Mouse (Mus musculus): ENCODE data around the gene Nostrin. TPM values are rescaled to one million over a fixed set of nuclear protein-coding genes. Genes with fewer than 3 reads are reported as not detected.
A peak's percentile ranks its signal among the peaks of the same experiment; 100 is the strongest.

Nostrin gene
- total RNA-seq (2021) (1 to 10 TPM; 5.9 to 6.7 TPM), polyA plus RNA-seq (2012; rRNA removed) (1.4 and 3.1 TPM in 2 replicates)
- long read RNA-seq, transcript Nostrin-201 (16 exons, 1,808 nt) = major isoform, 6 of 6 reads
- long read RNA-seq, partial matches to known transcripts = 0 of 6 reads
- long read RNA-seq, other reads (novel, unspliced or antisense) = 0 of 6 reads

DNA sequence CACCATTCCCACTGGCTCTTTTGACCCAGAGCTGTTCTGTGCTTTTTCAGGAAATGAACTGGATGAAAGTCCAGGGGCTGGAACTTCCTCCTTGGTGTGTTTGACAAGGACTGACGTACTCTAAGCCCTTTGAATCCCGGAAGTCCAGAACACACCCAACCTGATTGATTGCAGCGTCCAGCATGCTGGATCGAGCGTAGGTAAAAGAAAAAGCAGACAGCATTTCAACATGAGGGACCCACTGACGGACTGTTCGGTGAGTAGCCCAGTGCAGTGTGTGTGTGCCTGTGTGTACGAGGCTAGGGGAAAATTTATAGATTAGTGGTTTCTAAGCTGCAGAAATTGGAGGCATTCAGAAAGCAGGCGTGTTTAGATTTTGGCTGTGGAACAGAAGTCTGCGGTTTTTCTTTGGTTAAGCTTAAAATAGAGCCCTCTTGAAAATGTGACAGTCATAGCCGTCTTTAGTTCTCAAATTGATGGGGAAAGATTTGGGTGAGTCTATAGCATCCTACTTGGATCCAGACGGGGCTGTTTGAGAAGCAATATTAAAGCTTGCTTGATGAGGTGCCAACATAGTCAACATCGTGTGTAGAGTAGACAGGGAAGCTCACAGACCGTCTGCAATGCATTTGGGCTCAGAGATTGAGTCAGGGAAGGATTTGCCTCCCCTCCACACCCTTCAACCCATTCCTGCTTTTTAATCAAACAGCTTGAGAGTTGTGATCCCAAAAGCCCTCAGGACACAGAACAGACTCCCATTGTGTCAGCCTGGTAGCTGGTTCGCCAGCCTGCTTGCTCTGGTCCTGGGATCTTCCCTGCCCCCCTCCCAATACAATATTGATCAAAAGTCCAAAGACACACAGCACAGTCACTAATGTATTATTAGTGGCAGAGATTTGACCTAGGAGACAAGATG lies at the start of gene Nostrin:
Nostrin (plus strand) TSS at position 140 of the 916 bp plus-strand sequence.
- H3K4me3 ChIP-seq = peak within 1 kb of the TSS; percentile 50
- intact Hi-C loops (cut with DNase I) = no loop called here
- DNase-seq = peak; percentile 39 to 50
- peak within 1 kb of the TSS; percentile 33 for H3K9ac ChIP-seq (ENCODE audit: low read depth, low read length)
- peaks cover 4% of the 10 kb centered on the region for H3K36me3 ChIP-seq (ENCODE audit: control insufficient read depth, insufficient read depth, low read length)
- H3K27me3 ChIP-seq (ENCODE audit: control insufficient read depth, insufficient read depth, low read length) = no peaks in the 10 kb centered on the region
- no peaks in the 10 kb centered on the region for H3K79me2 ChIP-seq (replicated peaks; ENCODE audit: control insufficient read depth, insufficient read depth, low read length)
- TF ChIP-seq CTCF (IDR thresholded peaks at IDR 0.05) = no peak
- peak; percentile 55; the same call in 1 of the 2 replicates for TF ChIP-seq POLR2A (IDR thresholded peaks at IDR 0.05; ENCODE audit: insufficient read depth, low read depth, low read length)
- TF ChIP-seq EP300 (IDR thresholded peaks at IDR 0.05; ENCODE audit: insufficient read depth, low read depth, low read length) = 0 out of 2 replicates have a peak, but pooled peaks have one; percentile 33
- WGBS = 30% methylated on average over 15 of the region's 15 CpGs
- peak within 1 kb of the TSS; percentile 42 for H3K27ac ChIP-seq
- H3K4me1 ChIP-seq (ENCODE audit: control insufficient read depth, insufficient read depth, low read length) = peaks cover 12% of the 10 kb centered on the region

GRCm38 (mm10) chr2:69086505-69087260 lies 48.9 kb upstream of the Nostrin start:
- intact Hi-C loops (cut with DNase I) = no loop called here
- Histone ChIP-seq H3K4me3 (no peak overlapping the region), H3K36me3 (ENCODE audit: control insufficient read depth, insufficient read depth, low read length) (no peaks in the 10 kb centered on the region), H3K79me2 (replicated peaks; ENCODE audit: control insufficient read depth, insufficient read depth, low read length) (no peaks in the 10 kb centered on the region), H3K9ac (ENCODE audit: low read depth, low read length) (no peak overlapping the region), H3K27me3 (ENCODE audit: control insufficient read depth, insufficient read depth, low read length) (no peaks in the 10 kb centered on the region), H3K4me1 (ENCODE audit: control insufficient read depth, insufficient read depth, low read length) (no peaks in the 10 kb centered on the region), H3K27ac (no peak overlapping the region)
- no peak for DNase-seq
- 69% methylated on average over 8 of the region's 8 CpGs for WGBS
- TF ChIP-seq POLR2A (IDR thresholded peaks at IDR 0.05; ENCODE audit: insufficient read depth, low read depth, low read length) = no peak
- TF ChIP-seq CTCF (IDR thresholded peaks at IDR 0.05) = no peak
- TF ChIP-seq EP300 (IDR thresholded peaks at IDR 0.05; ENCODE audit: insufficient read depth, low read depth, low read length) = no peak

- DNase-seq = no peak
- Histone ChIP-seq H3K27me3 (ENCODE audit: control insufficient read depth, insufficient read depth, low read length) (no peaks in the 10 kb centered on the region), H3K9ac (ENCODE audit: low read depth, low read length) (no peak overlapping the region), H3K36me3 (ENCODE audit: control insufficient read depth, insufficient read depth, low read length) (no peaks in the 10 kb centered on the region), H3K79me2 (replicated peaks; ENCODE audit: control insufficient read depth, insufficient read depth, low read length) (no peaks in the 10 kb centered on the region), H3K27ac (no peak overlapping the region), H3K4me3 (no peak overlapping the region), H3K4me1 (ENCODE audit: control insufficient read depth, insufficient read depth, low read length) (no peaks in the 10 kb centered on the region)
- intact Hi-C loops (cut with DNase I) = no loop called here
- TF ChIP-seq CTCF (IDR thresholded peaks at IDR 0.05) (no peak), POLR2A (IDR thresholded peaks at IDR 0.05; ENCODE audit: insufficient read depth, low read depth, low read length) (no peak), EP300 (IDR thresholded peaks at IDR 0.05; ENCODE audit: insufficient read depth, low read depth, low read length) (no peak)
Observed at GRCm38 (mm10) chr2:69095836-69096235, 39.8 kb upstream of the Nostrin start.

- no peaks in the 10 kb centered on the region for H3K27me3 ChIP-seq (ENCODE audit: control insufficient read depth, insufficient read depth, low read length)
- H3K36me3 ChIP-seq (ENCODE audit: control insufficient read depth, insufficient read depth, low read length) = no peaks in the 10 kb centered on the region
- no peak for DNase-seq
- no peak overlapping the region for H3K9ac ChIP-seq (ENCODE audit: low read depth, low read length)
- no peak overlapping the region for H3K4me3 ChIP-seq
- no peak for TF ChIP-seq CTCF (IDR thresholded peaks at IDR 0.05)
- TF ChIP-seq POLR2A (IDR thresholded peaks at IDR 0.05; ENCODE audit: insufficient read depth, low read depth, low read length) = no peak
- WGBS = 73% methylated on average over 4 of the region's 4 CpGs
- H3K4me1 ChIP-seq (ENCODE audit: control insufficient read depth, insufficient read depth, low read length) = peaks cover under 1% of the 10 kb centered on the region; the same call in 1 of the 2 replicates
- intact Hi-C loops (cut with DNase I) = no loop called here
- no peaks in the 10 kb centered on the region for H3K79me2 ChIP-seq (replicated peaks; ENCODE audit: control insufficient read depth, insufficient read depth, low read length)
- no peak overlapping the region for H3K27ac ChIP-seq
Observed at GRCm38 (mm10) chr2:69096821-69097220, 38.8 kb upstream of the Nostrin start.

DNA sequence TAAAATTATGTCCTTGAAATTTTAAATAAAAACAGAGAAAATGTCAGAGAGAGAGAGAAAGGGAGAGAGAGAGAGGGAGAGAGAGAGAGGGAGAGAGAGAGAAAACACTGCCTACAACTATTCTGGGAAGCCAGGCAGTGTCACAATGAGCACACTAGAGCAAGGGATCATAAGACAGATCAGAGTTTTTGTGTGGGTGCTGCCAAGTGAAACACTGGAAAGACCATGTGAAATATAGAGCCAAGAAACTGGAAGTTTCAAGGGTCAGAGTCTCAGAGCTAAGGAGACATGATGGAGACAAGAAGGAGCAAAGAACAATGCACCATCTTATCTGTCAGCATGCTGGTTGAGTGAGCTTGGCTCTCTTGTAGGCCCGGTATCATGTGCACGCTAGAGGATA lies 38.1 kb upstream of the Nostrin start:
- Histone ChIP-seq H3K4me1 (ENCODE audit: control insufficient read depth, insufficient read depth, low read length) (peaks cover 1% of the 10 kb centered on the region; the same call in 1 of the 2 replicates), H3K9ac (ENCODE audit: low read depth, low read length) (no peak overlapping the region), H3K4me3 (no peak overlapping the region), H3K27me3 (ENCODE audit: control insufficient read depth, insufficient read depth, low read length) (no peaks in the 10 kb centered on the region), H3K36me3 (ENCODE audit: control insufficient read depth, insufficient read depth, low read length) (no peaks in the 10 kb centered on the region), H3K27ac (no peak overlapping the region), H3K79me2 (replicated peaks; ENCODE audit: control insufficient read depth, insufficient read depth, low read length) (no peaks in the 10 kb centered on the region)
- no peak for DNase-seq
- 53% methylated on average over 2 of the region's 2 CpGs for WGBS
- TF ChIP-seq CTCF (IDR thresholded peaks at IDR 0.05) = no peak
- TF ChIP-seq EP300 (IDR thresholded peaks at IDR 0.05; ENCODE audit: insufficient read depth, low read depth, low read length) = no peak
- no peak for TF ChIP-seq POLR2A (IDR thresholded peaks at IDR 0.05; ENCODE audit: insufficient read depth, low read depth, low read length)
- intact Hi-C loops (cut with DNase I) = no loop called here

All from heart, adult 2 months (tissue).